ENCODE assay signal across 8 mouse cellular contexts in genomic region chr13:109441401-109441973, GRCm38 (mm10).
DNase-seq lines count a peak whose midpoint lies in the region; ATAC-seq lines count a peak whose summit lies in the region.

No protein-coding gene starts in this region.

- no peaks in the 10 kb centered on the region for H3K36me3 ChIP-seq in embryonic facial prominence, embryonic 14.5 days (ENCODE audit: control insufficient read depth, insufficient read depth, low read length)

- H3K4me2 ChIP-seq in embryonic facial prominence, embryonic 14.5 days (ENCODE audit: low read depth, low read length), result peak overlapping the region; percentile 81

- intact Hi-C loops in heart, postnatal 14 days (cut with DNase I), result loop anchor here (5.0 to 10.0 kb wide), 3 partner anchors 76 to 207 kb away; no protein-coding TSS in a partner anchor

- peaks cover 9% of the 10 kb centered on the region for H3K4me1 ChIP-seq in embryonic facial prominence, embryonic 14.5 days (ENCODE audit: control insufficient read depth, insufficient read depth, low read length)

- H3K4me3 ChIP-seq in embryonic facial prominence, embryonic 14.5 days (ENCODE audit: low read depth, low read length), result peak overlapping the region; percentile 54

- 0 out of 2 replicates have a peak, but pooled peaks have one; percentile 12 for ATAC-seq in embryonic facial prominence, embryonic 14.5 days (ENCODE audit: low read depth)
- no peak for ATAC-seq in erythroid progenitor cell, adult 5-6 weeks (replicated peaks; ENCODE audit: low FRiP score, poor library complexity, severe bottlenecking)

- peak; percentile 3 to 9 for DNase-seq in urinary bladder, adult 18-20 months (ENCODE audit: low spot score in 2 of 2)
- DNase-seq in urinary bladder, postnatal 10 days (ENCODE audit: low spot score), result no peak
- DNase-seq in embryonic facial prominence, embryonic 14.5 days (ENCODE audit: low spot score), result peak; percentile 66
- DNase-seq in heart, postnatal 14 days, result peak; percentile 14 to 25
- DNase-seq in layer of hippocampus, postnatal 10 days (ENCODE audit: low spot score in 2 of 2), result peak; percentile 20 to 31
- DNase-seq in lung, postnatal 25 days (ENCODE audit: low spot score), result peak; percentile 19
- DNase-seq in right cerebral cortex, postnatal 36 days (ENCODE audit: low spot score in 2 of 2), result peak; percentile 23 to 24

- 14% methylated on average over 12 of the region's 12 CpGs for WGBS in embryonic facial prominence, embryonic 14.5 days

- no peaks in the 10 kb centered on the region for H3K9me3 ChIP-seq in embryonic facial prominence, embryonic 14.5 days (ENCODE audit: control insufficient read depth, low read length)

- peak overlapping the region; percentile 60 for H3K9ac ChIP-seq in embryonic facial prominence, embryonic 14.5 days (ENCODE audit: low read depth, low read length)

- H3K27ac ChIP-seq in embryonic facial prominence, embryonic 14.5 days (replicated peaks; ENCODE audit: low read depth, low read length), result peak overlapping the region; percentile 87

- no peaks in the 10 kb centered on the region for H3K27me3 ChIP-seq in embryonic facial prominence, embryonic 14.5 days (replicated peaks; ENCODE audit: control insufficient read depth, insufficient read depth, low read length)
